Mouse (Mus musculus) granulocyte monocyte progenitor cell, adult 5-6 weeks (primary cell): ENCODE measurements at regions not wholly inside any gene's neighbourhood (a gene's known extent, or its start where the extent isn't known, plus 50 kb on each side); places are given as distances from the start of the nearest gene placed in this dataset.
A peak's percentile ranks its signal among the peaks of the same experiment; 100 is the strongest.

Experiments
- ATAC-seq: replicated peaks from 2 replicates; pipeline ENCODE4 v1.8.0; 2016; ENCODE audit warnings: mild to moderate bottlenecking, moderate TSS enrichment, inconsistent platforms; ENCODE audit not compliant: poor library complexity, severe bottlenecking

- no peak for ATAC-seq
These were observed 104.6 kb downstream of the Ube2e3 start for GRCm38 (mm10) chr2:78972288-78973117.

GRCm38 (mm10) chr2:78973811-78974210, 105.9 kb downstream of the Ube2e3 start:
- ATAC-seq: no peak

GRCm38 (mm10) chr2:78974683-78975392, 106.9 kb downstream of the Ube2e3 start:
- ATAC-seq: no peak

GRCm38 (mm10) chr2:78975393-78975774, 107.5 kb downstream of the Ube2e3 start:
- ATAC-seq: no peak

GRCm38 (mm10) chr2:78976084-78976483, 108.2 kb downstream of the Ube2e3 start:
- no peak for ATAC-seq

- ATAC-seq: no peak
These were observed 109.9 kb downstream of the Ube2e3 start for GRCm38 (mm10) chr2:78977632-78978397.

GRCm38 (mm10) chr2:78980019-78980418, 112.1 kb downstream of the Ube2e3 start:
- ATAC-seq: no peak

GRCm38 (mm10) chr2:78980661-78981229, 112.8 kb downstream of the Ube2e3 start:
- ATAC-seq: no peak

- no peak for ATAC-seq
These were observed 115.4 kb downstream of the Ube2e3 start for GRCm38 (mm10) chr2:78983347-78983746.

GRCm38 (mm10) chr2:78983944-78984498, 116.1 kb downstream of the Ube2e3 start:
- no peak for ATAC-seq

- no peak for ATAC-seq
These were observed 119.1 kb downstream of the Ube2e3 start for GRCm38 (mm10) chr2:78986984-78987383.

- ATAC-seq: no peak
These were observed 119.5 kb downstream of the Ube2e3 start for GRCm38 (mm10) chr2:78987388-78987787.

GRCm38 (mm10) chr2:78988224-78988623, 120.3 kb downstream of the Ube2e3 start:
- no peak for ATAC-seq

- peak; percentile 98 for ATAC-seq
These were observed 127.1 kb downstream of the Ube2e3 start for GRCm38 (mm10) chr2:78994800-78995555.

- no peak for ATAC-seq
These were observed 130.7 kb downstream of the Ube2e3 start for GRCm38 (mm10) chr2:78998637-78999036.

GRCm38 (mm10) chr2:78999410-78999809, 131.5 kb downstream of the Ube2e3 start:
- no peak for ATAC-seq

- ATAC-seq: no peak
These were observed 136.9 kb downstream of the Ube2e3 start for GRCm38 (mm10) chr2:79004862-79005261.

- no peak for ATAC-seq
These were observed 140.7 kb downstream of the Ube2e3 start for GRCm38 (mm10) chr2:79008642-79009041.

GRCm38 (mm10) chr2:79009791-79010190, 141.9 kb downstream of the Ube2e3 start:
- no peak for ATAC-seq

GRCm38 (mm10) chr2:79010273-79010672, 142.3 kb downstream of the Ube2e3 start:
- ATAC-seq: no peak
